Mouse (Mus musculus): ENCODE data around the gene Olfr1094.

Gene Olfr1094

GRCm38 (mm10) chr2:86824363-86824762 lies at the start of gene Olfr1094:
Olfr1094 (plus strand) TSS chr2:86824663.
- no peak for DNase-seq

GRCm38 (mm10) chr2:86782179-86782578 lies 42.3 kb upstream of the Olfr1094 start, which contains the start of gene Olfr1093:
Olfr1093 (plus strand) TSS chr2:86782479.
- DNase-seq, result no peak

GRCm38 (mm10) chr2:86809918-86810317 lies 14.5 kb upstream of the Olfr1094 start, which contains the start of gene Olfr141:
Olfr141 (minus strand) TSS chr2:86810018.
- no peak for DNase-seq

- DNase-seq, result no peak
Measured at GRCm38 (mm10) chr2:86851596-86851995, 27.1 kb downstream of the Olfr1094 start, which contains the start of gene Olfr1095. Olfr1095 (minus strand) TSS chr2:86851696.

- DNase-seq, result no peak
Measured at GRCm38 (mm10) chr2:86874702-86875101, 50.2 kb downstream of the Olfr1094 start, which contains the start of gene Gm13723. Gm13723 (minus strand) TSS chr2:86874802.

Data from kidney, adult 18-20 months (tissue).